Mouse (Mus musculus) hematopoietic stem cell, adult 5-6 weeks (primary cell): ENCODE measurements at regions not wholly inside any gene's neighbourhood (a gene's known extent, or its start where the extent isn't known, plus 50 kb on each side); places are given as distances from the start of the nearest gene placed in this dataset.

Source experiments
- ATAC-seq, 2 experiments: fragments of 125-278 bp in 1 of 2; replicated peaks in 1 of 2; 2 replicates each; pipeline ENCODE4 v1.8.0; 2016 to 2017; ENCODE audit warnings: inconsistent platforms in 2 of 2, mild to moderate bottlenecking in 2 of 2, moderate number of reproducible peaks in 2 of 2, low read depth in 1 of 2, moderate TSS enrichment in 1 of 2; ENCODE audit not compliant: low FRiP score in 2 of 2, poor library complexity in 2 of 2, severe bottlenecking in 2 of 2, insufficient read depth in 1 of 2, low TSS enrichment in 1 of 2

GRCm38 (mm10) chr6:4375465-4376037 is 129.1 kb upstream of the Col1a2 start:
- ATAC-seq = no peak

GRCm38 (mm10) chr6:4396808-4397207 is 107.8 kb upstream of the Col1a2 start:
- ATAC-seq = no peak

- peak in 1 of 2 experiments; percentile 17; a peak in 1 of 4 replicates for ATAC-seq
Measured at GRCm38 (mm10) chr6:4397695-4398598, 106.7 kb upstream of the Col1a2 start.

- no peak for ATAC-seq
Measured at GRCm38 (mm10) chr6:4398599-4398980, 106.0 kb upstream of the Col1a2 start.

- no peak for ATAC-seq
Measured at GRCm38 (mm10) chr6:4405301-4405700, 99.3 kb upstream of the Col1a2 start.

DNA sequence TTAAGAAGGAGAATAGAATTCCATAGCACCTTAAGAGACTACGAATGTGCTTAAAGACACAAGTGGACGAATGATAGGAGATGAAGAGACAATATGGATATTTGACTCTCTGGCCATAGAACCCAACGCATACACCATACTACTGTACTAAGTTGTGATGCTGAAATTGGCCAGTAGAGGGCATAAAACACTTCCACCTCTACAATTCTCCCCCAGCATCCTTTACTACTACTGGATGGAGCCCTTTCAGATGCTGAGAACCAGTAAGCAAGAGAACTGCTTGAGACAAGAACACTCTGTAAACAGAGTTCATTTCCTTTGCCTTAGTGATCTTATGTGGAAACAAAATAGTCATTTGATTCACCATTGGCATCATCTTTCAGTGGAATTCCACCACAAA is 96.9 kb upstream of the Col1a2 start:
- ATAC-seq = peak; percentile 76 to 92

GRCm38 (mm10) chr6:4413201-4413600 is 91.4 kb upstream of the Col1a2 start:
- ATAC-seq = no peak

DNA sequence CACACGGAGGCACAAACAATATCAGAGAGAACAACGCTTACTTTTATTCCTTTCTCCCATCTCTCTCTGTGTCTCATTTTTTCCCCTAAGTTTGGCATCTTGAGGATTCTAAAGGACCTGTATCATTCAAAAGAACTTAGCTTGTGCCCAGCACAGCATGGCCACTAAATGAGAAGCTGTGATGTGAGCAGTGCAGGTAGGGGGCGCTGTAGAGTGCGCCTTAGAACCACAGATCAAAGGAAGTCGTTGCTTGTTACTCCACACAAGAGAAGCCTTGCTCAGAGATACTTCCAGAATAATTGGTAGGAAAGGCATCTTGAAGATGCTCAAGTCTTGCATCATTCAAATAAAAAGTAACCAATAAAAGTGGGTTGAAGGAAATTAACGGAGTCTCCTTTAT is 90.4 kb upstream of the Col1a2 start:
- ATAC-seq = peak; percentile 75 to 78; a peak in 3 of 4 replicates

DNA sequence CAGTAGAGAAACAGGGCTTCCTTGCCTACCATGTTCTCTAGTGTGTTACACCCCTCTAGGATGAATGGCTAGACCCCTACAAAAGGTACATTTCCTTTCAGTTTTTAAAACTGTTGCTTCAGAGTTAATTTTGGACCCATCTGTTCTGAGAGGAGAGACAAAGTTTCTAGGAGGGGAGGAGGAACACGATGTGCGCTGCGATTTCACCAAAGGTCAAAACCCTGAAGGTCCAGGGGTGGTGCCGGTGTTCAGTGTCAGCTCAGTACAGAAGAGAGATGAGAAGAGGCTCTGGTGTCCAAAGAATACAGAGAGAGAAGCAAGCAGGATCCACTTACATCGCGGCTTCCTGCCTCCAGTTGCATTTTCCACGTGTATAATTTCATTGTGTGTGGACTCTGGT is 89.4 kb upstream of the Col1a2 start:
- no peak for ATAC-seq

DNA sequence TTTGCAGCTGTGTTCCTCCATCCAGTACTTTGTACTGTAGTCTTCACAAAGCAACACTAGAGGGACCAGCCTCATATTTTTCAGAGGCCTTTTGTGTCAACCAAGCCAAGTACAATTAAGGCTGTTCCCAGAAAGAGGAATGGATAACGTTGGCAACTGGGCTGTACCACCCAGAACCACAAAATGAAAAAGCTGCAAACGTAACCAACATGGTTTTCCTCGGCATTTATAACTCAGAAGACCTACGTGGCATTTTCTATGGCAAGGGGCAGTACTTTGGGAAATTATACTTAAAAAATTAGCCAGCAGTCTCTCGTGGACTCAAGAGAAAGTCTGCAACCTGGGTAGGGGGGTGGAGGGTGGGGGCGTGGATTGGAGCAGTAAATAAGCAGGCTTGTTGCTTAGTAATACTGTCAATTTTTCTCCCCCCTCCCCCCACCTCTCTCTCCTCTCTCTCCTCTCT is 87.3 kb upstream of the Col1a2 start:
- no peak for ATAC-seq

DNA sequence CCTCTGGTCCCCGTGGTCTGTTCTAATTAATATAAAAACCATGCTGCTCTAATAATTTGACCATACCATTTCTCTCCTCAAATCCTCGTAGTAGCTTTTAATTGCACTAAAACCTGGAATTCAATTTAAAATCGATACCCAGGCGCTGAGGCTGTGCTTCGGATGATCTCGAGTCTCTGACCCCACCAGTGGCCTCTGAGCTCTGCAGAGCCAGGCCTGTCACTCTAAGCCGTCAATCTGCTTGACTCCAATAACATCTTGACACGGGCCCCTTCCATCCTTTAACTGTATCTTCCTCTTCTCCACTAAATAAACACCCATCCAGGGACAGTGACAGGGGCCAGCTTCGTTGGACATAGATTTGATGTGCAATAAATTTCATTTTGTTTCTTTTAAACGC is 86.2 kb upstream of the Col1a2 start:
- no peak for ATAC-seq

DNA sequence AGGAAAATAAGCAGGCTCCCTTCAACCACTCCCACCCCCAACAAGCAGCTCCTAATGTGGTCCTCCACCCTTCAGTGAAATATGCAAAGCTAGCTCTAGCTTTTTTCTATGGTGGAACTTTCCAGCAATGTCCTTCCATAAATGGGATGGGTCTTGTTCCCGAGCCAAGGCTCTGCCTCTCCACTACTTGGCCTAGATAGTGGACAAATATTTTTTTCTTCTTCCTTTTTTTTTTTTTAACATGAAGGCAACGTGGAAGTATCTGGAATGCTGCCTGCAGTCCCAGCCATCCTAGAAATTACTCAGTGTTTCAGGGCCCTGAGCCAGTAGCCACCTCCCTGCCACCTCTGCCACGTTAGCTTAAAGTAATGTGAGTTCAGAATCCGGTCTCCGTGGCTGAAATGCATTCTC is 85.7 kb upstream of the Col1a2 start:
- ATAC-seq = no peak

- no peak for ATAC-seq
Measured at GRCm38 (mm10) chr6:4421466-4421865, 83.1 kb upstream of the Col1a2 start.

DNA sequence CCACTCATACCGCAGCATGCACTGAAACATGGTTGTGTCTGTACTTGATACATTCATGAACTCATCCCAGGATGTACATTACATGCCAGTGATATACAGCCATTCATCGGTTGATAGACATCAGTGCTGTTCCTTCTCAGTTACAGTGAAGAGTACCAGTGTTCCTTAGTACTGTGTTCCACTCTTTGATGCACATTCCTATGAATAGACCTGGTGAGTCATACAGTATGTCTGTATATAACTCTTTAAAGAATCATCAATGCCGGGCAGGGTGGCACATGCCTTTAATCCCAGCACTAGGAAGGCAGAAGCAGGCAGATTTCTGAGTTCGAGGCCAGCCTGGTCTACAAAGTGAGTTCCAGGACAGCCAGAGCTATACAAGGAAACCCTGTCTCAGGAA is 77.5 kb upstream of the Col1a2 start:
- ATAC-seq = no peak

- no peak for ATAC-seq
Measured at GRCm38 (mm10) chr6:4430704-4431310, 73.8 kb upstream of the Col1a2 start.

DNA sequence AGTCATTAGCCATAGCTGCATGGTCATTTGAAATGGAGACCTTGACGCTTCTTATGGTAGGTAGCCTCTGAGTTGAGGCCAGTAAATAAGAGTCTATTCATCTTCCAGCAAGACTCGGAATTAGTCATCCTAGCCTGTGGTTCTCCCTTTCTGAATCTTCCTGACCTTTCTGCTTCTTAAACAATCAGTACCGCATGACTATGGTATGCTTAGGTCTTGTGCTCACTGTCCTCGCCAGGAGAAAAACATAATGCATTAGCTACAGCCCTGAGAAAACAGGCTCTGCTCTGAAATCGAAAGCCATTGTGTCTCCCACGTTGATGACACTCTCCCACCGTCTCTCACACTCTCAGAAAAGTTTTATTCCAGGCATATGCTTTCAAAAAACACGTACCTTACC is 72.4 kb upstream of the Col1a2 start:
- ATAC-seq = no peak

GRCm38 (mm10) chr6:4436439-4436838 is 68.2 kb upstream of the Col1a2 start:
- no peak for ATAC-seq

DNA sequence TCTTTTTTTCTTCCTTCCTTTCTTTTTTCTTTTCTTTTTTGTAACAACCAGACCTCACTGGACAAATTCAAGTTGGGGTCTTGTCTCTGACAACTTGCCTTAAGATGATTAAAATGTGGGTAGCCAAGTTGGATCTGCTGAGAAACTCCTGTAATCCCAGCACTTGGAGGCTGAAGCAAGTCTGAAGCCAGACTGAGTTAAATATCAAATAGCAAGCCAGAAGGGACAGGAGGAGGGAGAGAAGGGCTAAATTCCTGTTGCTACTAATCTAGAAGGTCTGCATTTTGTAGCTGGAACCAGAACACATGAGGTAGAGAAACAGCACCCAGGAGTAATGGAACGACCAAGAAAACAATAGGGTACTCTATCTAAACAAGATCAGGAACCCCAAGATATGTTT is 67.7 kb upstream of the Col1a2 start:
- ATAC-seq = no peak
